Mouse (Mus musculus) neutrophil, adult 83 days (primary cell): ENCODE data around the gene Nkx1-2. TPM values are rescaled to one million over a fixed set of nuclear protein-coding genes. Genes with fewer than 3 reads are reported as not detected.

Experiments
- total RNA-seq, 2 experiments: library from RNA; stranded (reverse); gene quantifications; one replicate each; pipeline ENCODE4 v1.2.4; 2023

Nkx1-2 gene
- total RNA-seq, result not detected

GRCm38 (mm10) chr7:132599071-132599975 lies at the start of gene Nkx1-2:
Gene Nkx1-2 (minus strand): TSS chr7:132599637.

DNA sequence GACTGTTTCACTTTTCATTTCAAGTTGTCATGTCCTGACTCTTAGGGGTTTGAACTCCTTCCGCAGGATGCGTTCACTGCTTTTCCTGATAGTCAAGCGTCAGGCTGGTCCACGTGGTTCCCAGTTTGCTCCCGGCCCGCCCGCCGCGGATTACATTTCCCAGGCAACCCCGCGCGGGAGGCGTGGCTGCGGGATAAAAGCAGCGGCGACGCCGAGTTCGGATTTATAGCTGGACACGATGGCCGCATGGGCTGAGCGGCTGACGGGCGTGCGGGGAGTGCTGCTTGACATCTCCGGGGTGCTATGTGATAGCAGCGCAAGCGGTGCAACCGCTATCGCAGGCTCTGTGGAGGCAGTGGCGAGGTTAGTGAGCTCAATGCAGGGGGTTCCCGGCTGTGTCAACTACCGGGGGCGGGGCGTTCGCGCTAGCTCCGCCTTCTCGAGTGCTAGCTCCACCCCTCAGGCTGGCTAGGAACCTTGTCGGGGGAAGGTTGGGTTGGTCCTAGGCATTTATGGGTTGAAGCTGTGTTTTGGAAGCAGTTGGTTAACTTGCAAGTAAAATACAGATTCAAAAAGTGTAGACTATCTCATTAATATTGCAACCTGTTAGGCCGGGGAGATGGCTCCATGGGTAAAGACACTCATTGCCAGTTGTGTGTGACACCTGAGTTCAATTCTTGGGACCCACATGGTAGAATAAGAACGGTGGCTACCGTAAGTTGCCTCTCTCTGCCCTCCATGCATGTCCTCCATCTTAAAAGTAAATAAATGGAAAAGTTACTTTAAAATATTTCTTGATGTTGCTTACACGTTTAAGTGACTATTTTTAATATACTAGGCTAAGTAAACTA lies 11.3 kb upstream of the Nkx1-2 start, which contains the start of gene Lhpp:
Lhpp (plus strand) TSS at position 171 of the 851 bp plus-strand sequence.

DNA sequence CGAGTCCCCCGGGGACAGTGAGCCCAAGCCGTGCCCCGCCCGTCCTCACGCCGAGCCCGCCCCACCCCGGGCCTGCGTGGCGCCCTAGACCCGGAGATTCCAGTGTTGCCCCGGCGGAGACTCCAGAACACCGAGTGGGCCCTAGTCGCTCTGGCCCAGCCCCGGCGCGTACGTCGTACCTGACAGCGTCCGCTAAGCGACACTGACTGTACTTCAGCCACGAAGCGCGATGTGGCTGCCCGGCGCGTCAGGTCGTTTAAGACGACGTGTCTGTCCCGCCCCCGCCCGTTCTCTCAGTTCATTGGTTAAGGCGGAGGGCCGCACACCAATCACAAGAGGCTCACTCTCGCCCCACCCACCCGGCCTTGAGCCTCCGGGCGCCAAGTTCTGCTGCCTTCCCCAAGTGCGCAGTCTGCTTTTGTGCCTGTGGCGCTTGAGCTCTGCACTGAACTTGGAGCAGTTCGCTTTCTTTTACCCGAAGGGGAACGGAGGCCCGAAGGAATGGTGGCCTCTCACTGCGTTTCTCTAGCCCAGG lies 23.3 kb downstream of the Nkx1-2 start, which contains the start of gene Oat:
Oat (minus strand) TSS at position 283 of the 535 bp plus-strand sequence.

Other genes with a start within 250 kb of the Nkx1-2 start
- gene Oat, start 23.2 kb downstream of the Nkx1-2 start, total RNA-seq, result 10 to 100 TPM; 36.3 to 37.0 TPM
- gene Lhpp, start 11.0 kb upstream of the Nkx1-2 start, total RNA-seq, result 1 to 10 TPM; 2.0 to 3.3 TPM
- 10 to 100 TPM; 62.6 to 64.3 TPM for gene Fam53b, start 214.2 kb upstream of the Nkx1-2 start, total RNA-seq